Mouse (Mus musculus): ENCODE measurements around the gene Lyrm2. TPM values are rescaled to one million over a fixed set of nuclear protein-coding genes. Genes with fewer than 3 reads are reported as not detected.

Lyrm2 gene
- polyA plus RNA-seq, 2 experiments = 86.0 to 104 TPM

DNA sequence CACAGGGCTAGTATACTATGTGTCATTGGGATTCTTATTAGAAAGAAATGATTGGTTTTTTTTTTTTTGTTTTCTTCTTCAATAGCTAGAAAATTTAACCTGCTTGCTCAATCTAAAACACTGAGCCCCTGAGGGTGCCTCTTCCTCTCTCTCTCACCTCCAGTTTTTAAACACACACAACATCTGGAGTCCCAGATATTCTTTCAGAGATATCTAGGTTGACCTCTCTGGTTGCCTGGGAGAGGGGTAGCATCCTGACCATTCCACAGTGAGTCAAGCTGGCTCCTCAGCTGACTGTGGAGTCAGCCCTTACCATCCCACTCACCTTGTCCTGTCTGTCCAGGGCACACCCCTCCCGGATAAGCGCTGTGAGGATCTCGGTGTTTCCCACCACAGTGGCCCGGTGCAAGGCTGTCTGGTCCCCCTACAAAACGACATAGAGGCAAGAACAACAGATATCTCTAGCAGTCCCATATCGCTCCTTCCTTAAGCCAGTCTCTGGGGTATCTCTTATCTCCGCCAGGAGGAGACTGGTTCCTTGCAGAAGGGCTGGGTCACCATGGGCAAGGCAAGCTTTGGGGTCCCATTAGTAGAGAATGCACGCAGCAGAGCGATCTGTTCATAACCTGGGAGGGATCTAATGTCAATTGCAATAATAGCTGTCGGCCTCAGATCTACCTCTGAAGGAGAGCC lies 28.5 kb downstream of the Lyrm2 start:
- WGBS = 74% methylated on average over 10 of the region's 10 CpGs
- no peak overlapping the region for H3K27ac ChIP-seq (replicated peaks; ENCODE audit: low read depth, low read length)
- no peak for TF ChIP-seq POLR2A (IDR thresholded peaks at IDR 0.05; ENCODE audit: borderline replicate concordance, extremely low read depth, insufficient read depth, insufficient read length)
- no peaks in the 10 kb centered on the region for H3K9me3 ChIP-seq (ENCODE audit: control insufficient read depth, low read length)
- H3K36me3 ChIP-seq (ENCODE audit: control insufficient read depth, insufficient read depth, low read length) = no peaks in the 10 kb centered on the region
- no peaks in the 10 kb centered on the region for H3K27me3 ChIP-seq (ENCODE audit: control insufficient read depth, insufficient read depth, low read length)
- peaks cover 8% of the 10 kb centered on the region; the same call in 1 of the 2 replicates for H3K4me1 ChIP-seq (ENCODE audit: control insufficient read depth, insufficient read depth, low read length)
- no peak overlapping the region for H3K9ac ChIP-seq (ENCODE audit: low read depth, low read length, severe bottlenecking)
- ATAC-seq (ENCODE audit: low FRiP score, low read depth) (no peak), DNase-seq (ENCODE audit: low spot score) (no peak)
- H3K4me3 ChIP-seq (replicated peaks; ENCODE audit: low read length) = no peak overlapping the region
- no peak overlapping the region for H3K4me2 ChIP-seq (replicated peaks; ENCODE audit: low read depth, low read length, severe bottlenecking)

DNA sequence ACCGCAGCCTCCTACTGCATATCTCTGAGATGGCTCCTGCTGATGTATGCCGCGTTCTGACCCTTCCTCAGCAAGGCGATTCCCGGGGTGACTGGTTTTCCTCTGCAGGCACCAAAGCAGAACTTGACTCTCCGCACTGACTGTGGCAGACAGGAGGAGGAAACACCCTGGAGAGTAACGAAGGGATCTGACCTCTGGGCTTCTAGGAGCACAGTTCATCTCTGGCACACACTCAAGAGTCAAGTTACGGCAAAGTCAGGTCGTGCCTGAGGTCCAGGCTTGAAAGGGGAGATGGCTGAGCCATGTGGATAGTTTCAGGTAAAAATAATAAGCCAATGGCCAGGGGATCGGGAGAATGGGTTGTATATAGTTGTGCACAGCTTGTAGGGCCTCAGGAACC lies 29.3 kb downstream of the Lyrm2 start:
- DNase-seq (ENCODE audit: low spot score) (no peak), ATAC-seq (ENCODE audit: low FRiP score, low read depth) (no peak)
- no peak for TF ChIP-seq POLR2A (IDR thresholded peaks at IDR 0.05; ENCODE audit: borderline replicate concordance, extremely low read depth, insufficient read depth, insufficient read length)

DNA sequence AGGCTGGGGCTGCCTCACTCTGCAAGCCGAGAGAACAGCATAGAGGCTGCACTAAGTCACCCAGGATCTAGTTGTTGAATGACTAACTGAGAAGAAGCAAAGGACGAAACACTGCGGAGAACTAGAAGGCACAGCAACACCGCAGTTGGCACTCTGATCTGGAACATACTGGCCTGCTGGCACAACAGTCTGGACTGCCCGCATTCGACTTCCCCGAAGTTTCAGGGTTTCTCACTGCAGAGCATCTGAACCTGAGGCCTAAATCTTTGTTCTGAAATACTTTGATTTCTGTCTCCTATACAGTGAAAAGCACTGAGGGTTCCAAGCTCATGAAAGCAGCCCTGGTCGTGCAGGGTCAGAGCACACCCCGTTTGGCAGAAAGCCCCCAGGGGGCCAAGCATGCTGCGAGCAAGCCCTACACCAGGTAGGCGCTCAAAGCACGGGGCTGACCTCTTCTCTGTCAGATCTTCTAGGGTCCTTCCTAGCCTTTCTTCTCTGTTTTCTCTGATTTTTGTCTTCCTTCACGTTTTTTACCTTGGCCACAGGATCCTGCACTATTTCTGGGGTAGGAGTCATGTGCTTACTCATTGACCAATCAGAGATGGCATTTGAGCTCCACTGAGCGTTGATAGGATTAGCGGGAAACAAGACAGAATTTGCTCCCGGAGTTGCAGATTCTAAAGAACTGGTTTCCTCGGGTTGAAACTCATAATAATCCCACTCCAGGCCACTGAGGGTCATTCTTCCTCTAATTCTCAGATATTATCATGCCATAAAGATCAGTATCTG lies 33.6 kb downstream of the Lyrm2 start:
- H3K27ac ChIP-seq (replicated peaks; ENCODE audit: low read depth, low read length) = no peak overlapping the region
- H3K4me1 ChIP-seq (ENCODE audit: control insufficient read depth, insufficient read depth, low read length) = no peaks in the 10 kb centered on the region
- H3K36me3 ChIP-seq (ENCODE audit: control insufficient read depth, insufficient read depth, low read length) = no peaks in the 10 kb centered on the region
- no peaks in the 10 kb centered on the region for H3K27me3 ChIP-seq (ENCODE audit: control insufficient read depth, insufficient read depth, low read length)
- H3K4me2 ChIP-seq (replicated peaks; ENCODE audit: low read depth, low read length, severe bottlenecking) = peak overlapping the region; percentile 41
- WGBS = 52% methylated on average over 17 of the region's 17 CpGs
- no peaks in the 10 kb centered on the region for H3K9me3 ChIP-seq (ENCODE audit: control insufficient read depth, low read length)
- H3K4me3 ChIP-seq (replicated peaks; ENCODE audit: low read length) = 0 out of 2 replicates have a peak overlapping the region, but pooled peaks have one; percentile 20
- ATAC-seq (ENCODE audit: low FRiP score, low read depth) (no peak), DNase-seq (ENCODE audit: low spot score) (peak; percentile 26)
- H3K9ac ChIP-seq (ENCODE audit: low read depth, low read length, severe bottlenecking) = no peak overlapping the region
- TF ChIP-seq POLR2A (IDR thresholded peaks at IDR 0.05; ENCODE audit: borderline replicate concordance, extremely low read depth, insufficient read depth, insufficient read length) = no peak

More for the DNA sequence above, 29.3 kb downstream of the Lyrm2 start:
- Histone ChIP-seq H3K4me2 (replicated peaks; ENCODE audit: low read depth, low read length, severe bottlenecking) (no peak overlapping the region), H3K36me3 (ENCODE audit: control insufficient read depth, insufficient read depth, low read length) (no peaks in the 10 kb centered on the region), H3K27me3 (ENCODE audit: control insufficient read depth, insufficient read depth, low read length) (no peaks in the 10 kb centered on the region), H3K27ac (replicated peaks; ENCODE audit: low read depth, low read length) (no peak overlapping the region), H3K9me3 (ENCODE audit: control insufficient read depth, low read length) (no peaks in the 10 kb centered on the region), H3K4me1 (ENCODE audit: control insufficient read depth, insufficient read depth, low read length) (peaks cover 8% of the 10 kb centered on the region; the same call in 1 of the 2 replicates), H3K4me3 (replicated peaks; ENCODE audit: low read length) (no peak overlapping the region), H3K9ac (ENCODE audit: low read depth, low read length, severe bottlenecking) (no peak overlapping the region)
- WGBS = 24% methylated on average over 10 of the region's 10 CpGs

DNA sequence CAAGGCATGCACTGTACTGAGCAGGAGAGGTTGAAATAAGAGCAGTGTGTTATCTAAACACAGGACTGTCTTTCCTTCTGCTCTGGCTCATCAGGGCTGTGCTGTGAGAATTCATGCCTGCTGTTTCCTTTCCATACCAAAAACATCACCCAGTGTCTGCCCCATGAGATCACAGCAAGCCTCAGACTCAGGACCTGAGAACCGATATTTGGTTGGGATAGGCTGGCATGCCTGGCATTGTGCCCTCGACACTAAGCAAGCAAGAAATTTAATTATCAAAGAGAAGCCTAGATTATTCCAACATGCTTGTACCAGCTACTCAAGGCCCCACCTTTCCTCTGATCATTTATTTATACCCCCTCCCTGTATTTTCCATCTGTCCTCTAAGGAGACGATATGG lies 34.5 kb downstream of the Lyrm2 start:
- Histone ChIP-seq H3K27ac (replicated peaks; ENCODE audit: low read depth, low read length) (no peak overlapping the region), H3K9ac (ENCODE audit: low read depth, low read length, severe bottlenecking) (no peak overlapping the region), H3K9me3 (ENCODE audit: control insufficient read depth, low read length) (no peaks in the 10 kb centered on the region), H3K4me3 (replicated peaks; ENCODE audit: low read length) (no peak overlapping the region), H3K36me3 (ENCODE audit: control insufficient read depth, insufficient read depth, low read length) (no peaks in the 10 kb centered on the region), H3K4me2 (replicated peaks; ENCODE audit: low read depth, low read length, severe bottlenecking) (0 out of 2 replicates have a peak overlapping the region, but pooled peaks have one; percentile 41), H3K4me1 (ENCODE audit: control insufficient read depth, insufficient read depth, low read length) (no peaks in the 10 kb centered on the region), H3K27me3 (ENCODE audit: control insufficient read depth, insufficient read depth, low read length) (no peaks in the 10 kb centered on the region)
- DNase-seq (ENCODE audit: low spot score) (no peak), ATAC-seq (ENCODE audit: low FRiP score, low read depth) (no peak)
- 84% methylated on average over 3 of the region's 3 CpGs for WGBS
- TF ChIP-seq POLR2A (IDR thresholded peaks at IDR 0.05; ENCODE audit: borderline replicate concordance, extremely low read depth, insufficient read depth, insufficient read length) = no peak

DNA sequence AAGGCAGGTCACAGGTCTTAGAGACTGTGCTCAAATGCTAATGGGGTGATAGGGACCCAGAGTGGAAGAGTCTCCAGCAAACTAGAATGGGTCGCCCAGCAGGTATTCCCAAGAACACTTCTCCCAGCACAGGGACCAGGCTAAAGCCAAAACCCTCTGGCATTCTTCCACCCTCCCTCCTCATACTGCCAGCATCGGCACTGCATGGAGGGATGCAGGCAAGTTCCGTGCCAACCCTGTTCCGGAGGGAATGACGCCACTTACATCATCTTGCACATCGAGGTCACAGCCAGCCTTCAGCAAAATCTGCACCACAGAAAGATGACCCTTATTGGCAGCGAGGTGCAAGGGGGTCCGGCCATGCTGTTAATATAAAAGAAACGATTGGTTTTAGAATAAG lies 36.0 kb downstream of the Lyrm2 start:
- no peaks in the 10 kb centered on the region for H3K36me3 ChIP-seq (ENCODE audit: control insufficient read depth, insufficient read depth, low read length)
- WGBS = 94% methylated on average over 9 of the region's 9 CpGs
- no peak for TF ChIP-seq POLR2A (IDR thresholded peaks at IDR 0.05; ENCODE audit: borderline replicate concordance, extremely low read depth, insufficient read depth, insufficient read length)
- H3K4me3 ChIP-seq (replicated peaks; ENCODE audit: low read length) = no peak overlapping the region
- DNase-seq (ENCODE audit: low spot score) = no peak
- no peak overlapping the region for H3K27ac ChIP-seq (replicated peaks; ENCODE audit: low read depth, low read length)
- H3K4me2 ChIP-seq (replicated peaks; ENCODE audit: low read depth, low read length, severe bottlenecking) = no peak overlapping the region
- H3K27me3 ChIP-seq (ENCODE audit: control insufficient read depth, insufficient read depth, low read length) = no peaks in the 10 kb centered on the region
- H3K4me1 ChIP-seq (ENCODE audit: control insufficient read depth, insufficient read depth, low read length) = no peaks in the 10 kb centered on the region
- ATAC-seq (ENCODE audit: low FRiP score, low read depth) = no peak
- H3K9me3 ChIP-seq (ENCODE audit: control insufficient read depth, low read length) = no peaks in the 10 kb centered on the region
- H3K9ac ChIP-seq (ENCODE audit: low read depth, low read length, severe bottlenecking) = no peak overlapping the region

Measured in limb, embryonic 14.5 days (tissue).